Mouse (Mus musculus): Measurements from ENCODE around the gene Golt1b.
A peak's percentile ranks its signal among the peaks of the same experiment; 100 is the strongest.

- TF ChIP-seq MEF2A (IDR thresholded peaks at IDR 0.05; ENCODE audit: extremely low read depth, insufficient replicate concordance, low read depth, low read length, poor library complexity, severe bottlenecking) (peak; percentile 39; the same call in 1 of the 2 replicates), CTCF (IDR thresholded peaks at IDR 0.05 in 2 of 3, conservative IDR thresholded peaks at IDR 0.05 in 1 of 3; ENCODE audit: control insufficient read depth in 1 of 3, insufficient read depth in 1 of 3, low read depth in 2 of 3, low read length in 3 of 3, poor library complexity in 1 of 3, severe bottlenecking in 1 of 3) (no peak), ZMIZ1 (IDR thresholded peaks at IDR 0.05; ENCODE audit: low read depth, low read length) (no peak), POLR2A (IDR thresholded peaks at IDR 0.05; ENCODE audit: control insufficient read depth in 1 of 2, insufficient read depth in 1 of 2, low read depth in 1 of 2, low read length in 2 of 2, poor library complexity in 1 of 2) (no peak), ZC3H11A (IDR thresholded peaks at IDR 0.05; ENCODE audit: low read depth, low read length) (peak; percentile 3; the same call in 1 of the 2 replicates), MAZ (IDR thresholded peaks at IDR 0.05; ENCODE audit: low read depth, low read length) (no peak)
Measured at GRCm38 (mm10) chr6:142392312-142392711, 5.3 kb downstream of the Golt1b start.
